Mouse (Mus musculus): ENCODE measurements around the gene Dad1.

DNA sequence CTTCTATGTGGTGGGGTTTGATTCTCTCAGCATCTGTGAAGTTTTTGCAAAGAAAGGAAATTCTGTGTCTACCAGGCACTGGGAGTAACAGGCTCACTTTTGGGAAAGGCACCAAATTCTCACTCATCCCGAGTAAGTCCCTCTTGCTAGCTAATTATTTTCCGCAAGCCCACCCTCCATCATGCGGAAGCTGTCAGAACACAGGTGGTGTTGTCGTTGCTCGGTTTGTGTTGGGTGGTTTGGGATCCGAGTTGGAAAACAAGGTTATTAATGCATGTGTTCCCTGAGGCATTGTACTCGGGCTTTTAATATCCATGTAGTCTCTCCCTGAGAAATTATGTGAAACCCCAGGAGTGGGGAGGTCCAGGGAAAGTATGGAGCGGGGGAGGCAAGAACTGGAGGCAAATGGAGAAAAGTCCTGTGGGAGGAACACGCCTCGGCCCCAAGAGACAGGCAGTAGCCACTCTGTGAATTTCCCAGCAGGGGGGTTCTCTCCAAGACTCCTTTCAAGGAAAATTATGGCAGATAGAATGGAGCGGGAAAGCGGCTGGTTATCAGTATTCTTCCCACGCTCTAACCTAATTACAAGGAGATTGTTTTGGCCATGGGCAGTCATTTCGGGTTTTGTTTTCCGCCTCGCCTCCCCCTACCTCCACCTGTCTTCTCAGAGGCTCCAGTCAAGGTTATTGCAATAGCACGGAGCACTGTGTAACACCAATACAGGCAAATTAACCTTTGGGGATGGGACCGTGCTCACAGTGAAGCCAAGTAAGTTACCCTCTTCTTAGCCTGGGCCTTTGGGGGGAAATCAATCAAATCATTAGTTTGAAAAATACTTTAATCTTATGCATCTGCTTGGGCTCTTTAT lies 62.1 kb downstream of the Dad1 start:
- TF ChIP-seq CTCF (IDR thresholded peaks at IDR 0.05; ENCODE audit: low read depth) (no peak), EP300 (IDR thresholded peaks at IDR 0.05; ENCODE audit: low read depth) (no peak)

Data from liver, embryonic 14.5 days (tissue).